Mouse (Mus musculus) midbrain, embryonic 14.5 days (tissue): Measurements from ENCODE around the gene Gpr62. TPM values are rescaled to one million over a fixed set of nuclear protein-coding genes. Genes with fewer than 3 reads are reported as not detected.

Source experiments
- ATAC-seq: fragments of 200-750 bp; cut with Nextera tagmentation; 2 replicates; pipeline ENCODE4 v1.8.0; 2017; ENCODE audit warnings: moderate number of reproducible peaks, moderate library complexity; ENCODE audit not compliant: low FRiP score, low TSS enrichment
- DNase-seq: peaks from one replicate; pipeline ENCODE4 v3.0.0-alpha.2; 2015
- H3K27ac ChIP-seq: fragments of 300-500 bp; sonication (generic); replicated peaks from 2 replicates; pipeline ENCODE4 v1.5.1; 2014; ENCODE audit warnings: mild to moderate bottlenecking, low read depth, low read length, moderate library complexity
- H3K27me3 ChIP-seq: fragments of 300-500 bp; sonication (generic); 2 replicates; pipeline ENCODE4 v1.6.1; 2014; ENCODE audit warnings: low read length, control low read depth, mixed read lengths; ENCODE audit not compliant: control insufficient read depth, insufficient read depth
- H3K36me3 ChIP-seq: fragments of 300-500 bp; sonication (generic); 2 replicates; pipeline ENCODE4 v1.6.1; 2014; ENCODE audit warnings: low read length, control low read depth; ENCODE audit not compliant: control insufficient read depth, insufficient read depth
- H3K4me1 ChIP-seq: fragments of 300-500 bp; sonication (generic); 2 replicates; pipeline ENCODE4 v1.6.1; 2014; ENCODE audit warnings: mild to moderate bottlenecking, antibody characterized with exemption, low read length, control low read depth; ENCODE audit not compliant: control insufficient read depth, insufficient read depth
- H3K4me2 ChIP-seq: fragments of 300-500 bp; sonication (generic); 2 replicates; pipeline ENCODE4 v1.6.1; 2014; ENCODE audit warnings: mild to moderate bottlenecking, low read length, moderate library complexity
- H3K4me3 ChIP-seq: fragments of 300-500 bp; sonication (generic); replicated peaks from 2 replicates; pipeline ENCODE4 v1.5.1; 2014; ENCODE audit warnings: low read depth, low read length
- H3K9ac ChIP-seq: fragments of 300-500 bp; sonication (generic); replicated peaks from 2 replicates; pipeline ENCODE4 v1.6.1; 2014; ENCODE audit warnings: mild to moderate bottlenecking, low read length, moderate library complexity
- H3K9me3 ChIP-seq: fragments of 300-500 bp; sonication (generic); 2 replicates; pipeline ENCODE4 v1.6.1; 2016; ENCODE audit warnings: low read length, control low read depth, mixed read lengths; ENCODE audit not compliant: control insufficient read depth
- WGBS: fragments of 180-500 bp; shearing (Covaris S2); extraction: QIAGEN DNeasy Blood & Tissue Kit; methylation state at CpG from one replicate; pipeline ENCODE4 v1.1.7; 2014; 5-methylcytosine and 5-hydroxymethylcytosine counted together
- polyA plus RNA-seq: library from polyadenylated mRNA; unstranded; fragments of >200 nt; fragmentation: Nextera tagmentation; extraction: Ambion mirVana; gene quantifications from 2 replicates; pipeline ENCODE4 v1.2.1, GENCODE M21; 2014

Gene Gpr62
- polyA plus RNA-seq, 1 experiment from 2014 or later, result 0.93 TPM

DNA sequence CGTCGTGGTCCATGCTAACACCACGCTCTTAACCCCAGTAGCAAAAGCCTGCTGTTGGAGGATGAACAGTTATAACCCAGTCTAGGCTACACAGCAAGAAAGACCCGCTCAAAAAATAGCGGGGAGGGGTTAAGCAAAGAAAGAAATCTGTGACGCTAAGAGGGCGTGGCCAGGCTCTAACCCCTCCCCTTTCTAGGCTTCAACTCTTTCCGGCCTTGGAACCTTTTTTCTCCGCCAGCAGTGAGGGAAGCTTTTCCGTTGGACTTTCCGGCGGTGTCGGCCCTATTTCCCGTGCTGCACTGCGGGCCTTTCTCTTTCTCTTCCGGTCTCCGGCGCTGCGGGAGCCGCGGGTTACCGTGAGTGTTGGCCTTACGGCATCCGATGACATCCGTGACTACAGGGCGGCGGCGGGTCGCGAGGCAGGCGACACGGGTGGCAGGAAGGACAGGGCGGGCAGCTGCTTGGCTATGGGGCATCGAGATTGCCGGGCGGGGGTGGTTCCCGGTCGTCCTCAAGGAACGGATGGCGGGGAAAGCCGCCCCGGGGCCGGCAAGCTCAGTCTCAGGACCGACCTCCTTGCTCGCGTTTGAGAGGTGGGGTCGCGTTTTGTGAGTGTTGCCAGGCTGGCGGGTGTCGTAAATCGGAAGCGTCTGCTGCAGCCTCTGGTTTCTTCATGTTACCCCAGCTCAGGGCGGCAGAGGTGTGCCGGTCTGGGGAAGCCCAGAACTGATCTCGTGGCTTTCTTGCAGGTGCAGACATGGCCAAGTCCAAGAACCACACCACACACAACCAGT, 36.3 kb downstream of the Gpr62 start, which contains the start of gene Rpl29:
Gene Rpl29 (plus strand): TSS at position 234 of the 794 bp plus-strand sequence.
- peak; percentile 92 for ATAC-seq
- no peaks in the 10 kb centered on the region for H3K9me3 ChIP-seq
- WGBS, result under 1% methylated on average over 55 of the region's 55 CpGs
- peaks cover 6% of the 10 kb centered on the region for H3K4me1 ChIP-seq
- peaks cover 35% of the 10 kb centered on the region for H3K36me3 ChIP-seq
- peak; percentile 97 for DNase-seq
- H3K4me3 ChIP-seq, result peak within 1 kb of the TSS; percentile 68
- H3K27me3 ChIP-seq, result no peaks in the 10 kb centered on the region
- H3K27ac ChIP-seq, result peak within 1 kb of the TSS; percentile 93
- H3K9ac ChIP-seq, result peak within 1 kb of the TSS; percentile 88
- H3K4me2 ChIP-seq, result peak within 1 kb of the TSS; percentile 94

DNA sequence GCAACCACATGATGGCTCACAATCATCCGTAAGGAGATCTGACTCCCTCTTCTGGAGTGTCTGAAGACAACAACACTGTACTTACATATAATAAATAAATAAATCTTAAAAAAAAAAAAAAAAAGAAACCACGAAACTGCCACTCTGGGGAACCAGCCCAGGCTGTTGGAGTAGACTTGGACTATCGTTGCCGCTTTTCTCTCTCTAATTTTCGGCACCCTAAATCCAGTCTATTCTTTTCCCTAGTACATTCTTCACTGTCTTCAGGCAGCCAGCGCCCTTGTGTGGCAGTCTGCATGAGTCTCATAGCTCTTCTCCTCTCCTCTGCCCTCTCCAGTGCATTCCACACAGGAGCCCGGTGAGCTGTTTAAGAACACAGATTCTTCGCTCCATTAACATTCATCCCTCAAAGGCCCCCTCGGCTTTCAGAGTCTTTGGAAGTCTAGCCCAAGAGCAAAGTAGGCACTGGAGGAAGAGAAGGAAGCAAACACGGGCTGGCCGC, 37.0 kb downstream of the Gpr62 start:
- WGBS, result 17% methylated on average over 11 of the region's 11 CpGs
- peak; percentile 63 for ATAC-seq

DNA sequence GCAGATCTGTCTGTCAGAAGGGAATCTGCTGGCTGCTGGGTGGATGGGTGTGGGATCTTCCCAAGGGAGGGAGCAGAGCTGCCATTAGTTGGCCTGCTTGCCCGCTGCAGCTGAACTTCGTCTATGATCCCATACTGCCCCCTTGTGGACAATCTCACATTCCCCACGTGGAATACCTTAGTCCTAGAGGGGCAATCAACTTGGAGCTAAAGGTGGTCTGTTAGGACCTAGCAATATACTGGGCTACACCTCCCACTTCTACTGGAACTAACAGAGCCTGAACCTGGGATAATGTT, 43.9 kb downstream of the Gpr62 start:
- no peak overlapping the region for H3K4me3 ChIP-seq

More for the DNA sequence above, 37.0 kb downstream of the Gpr62 start:
- H3K9ac ChIP-seq, result peak overlapping the region; percentile 62
- H3K36me3 ChIP-seq, result peaks cover 30% of the 10 kb centered on the region
- H3K4me1 ChIP-seq, result peaks cover 6% of the 10 kb centered on the region
- peak overlapping the region; percentile 68 for H3K4me3 ChIP-seq
- H3K9me3 ChIP-seq, result no peaks in the 10 kb centered on the region
- H3K27ac ChIP-seq, result peak overlapping the region; percentile 93
- no peaks in the 10 kb centered on the region for H3K27me3 ChIP-seq
- peak overlapping the region; percentile 94 for H3K4me2 ChIP-seq
- DNase-seq, result no peak

DNA sequence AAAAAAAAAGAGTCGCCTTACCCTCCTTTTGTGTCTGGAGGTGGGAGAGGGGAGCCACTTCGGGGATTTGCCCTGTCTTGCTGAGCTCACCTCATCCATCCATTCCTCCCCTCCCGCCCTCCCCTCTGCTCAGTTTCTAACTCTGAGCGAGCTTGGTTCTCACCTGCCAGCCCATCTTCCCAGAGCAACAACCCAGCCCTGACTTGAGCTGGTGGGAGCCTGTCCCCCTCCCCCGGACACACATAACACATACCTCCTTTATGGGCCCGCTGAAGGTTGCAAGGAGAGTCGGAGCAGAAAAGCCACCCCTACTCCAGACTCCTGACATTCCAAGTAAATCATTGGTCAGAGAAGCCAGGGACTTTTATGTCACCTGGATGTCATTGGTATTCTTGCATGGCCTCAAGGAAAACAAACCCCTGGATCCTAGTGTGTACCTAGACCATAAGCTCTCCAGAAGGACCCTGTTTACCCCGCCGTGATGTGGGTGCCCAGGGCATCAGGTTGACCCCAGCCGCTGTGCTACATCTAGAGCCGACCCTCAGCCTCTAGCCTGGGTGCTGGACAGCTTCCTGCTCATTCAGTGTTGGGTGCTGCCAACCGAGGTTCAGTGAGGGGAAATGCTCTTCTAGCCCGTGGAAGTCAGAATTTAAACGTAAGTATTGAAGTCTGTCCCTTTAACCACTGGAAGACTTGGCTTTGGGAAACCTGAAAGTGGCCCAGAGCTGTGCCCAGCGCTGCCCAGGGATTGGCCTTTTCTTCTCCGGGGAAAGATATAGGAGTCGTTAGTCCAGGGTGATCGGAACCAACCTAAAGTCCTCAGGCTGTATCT, 44.5 kb downstream of the Gpr62 start:
- no peaks in the 10 kb centered on the region for H3K9me3 ChIP-seq
- H3K4me3 ChIP-seq, result no peak overlapping the region
- ATAC-seq, result 0 out of 2 replicates have a peak, but pooled peaks have one; percentile 16
- H3K9ac ChIP-seq, result no peak overlapping the region; the same call in 1 of the 2 replicates
- 4% methylated on average over 18 of the region's 18 CpGs for WGBS
- H3K4me2 ChIP-seq, result peak overlapping the region; percentile 41
- H3K36me3 ChIP-seq, result no peaks in the 10 kb centered on the region
- H3K4me1 ChIP-seq, result peaks cover 27% of the 10 kb centered on the region
- no peaks in the 10 kb centered on the region for H3K27me3 ChIP-seq
- DNase-seq, result peak; percentile 24
- H3K27ac ChIP-seq, result peak overlapping the region; percentile 54

More for the DNA sequence above, 43.9 kb downstream of the Gpr62 start:
- H3K27ac ChIP-seq, result no peak overlapping the region
- DNase-seq, result peak; percentile 96
- no peaks in the 10 kb centered on the region for H3K27me3 ChIP-seq
- peak; percentile 51 for ATAC-seq
- H3K9me3 ChIP-seq, result no peaks in the 10 kb centered on the region
- peak overlapping the region; percentile 41 for H3K4me2 ChIP-seq
- WGBS, result 0% methylated on average over 3 of the region's 3 CpGs
- no peak overlapping the region; the same call in 1 of the 2 replicates for H3K9ac ChIP-seq
- H3K4me1 ChIP-seq, result peaks cover 27% of the 10 kb centered on the region
- no peaks in the 10 kb centered on the region for H3K36me3 ChIP-seq

DNA sequence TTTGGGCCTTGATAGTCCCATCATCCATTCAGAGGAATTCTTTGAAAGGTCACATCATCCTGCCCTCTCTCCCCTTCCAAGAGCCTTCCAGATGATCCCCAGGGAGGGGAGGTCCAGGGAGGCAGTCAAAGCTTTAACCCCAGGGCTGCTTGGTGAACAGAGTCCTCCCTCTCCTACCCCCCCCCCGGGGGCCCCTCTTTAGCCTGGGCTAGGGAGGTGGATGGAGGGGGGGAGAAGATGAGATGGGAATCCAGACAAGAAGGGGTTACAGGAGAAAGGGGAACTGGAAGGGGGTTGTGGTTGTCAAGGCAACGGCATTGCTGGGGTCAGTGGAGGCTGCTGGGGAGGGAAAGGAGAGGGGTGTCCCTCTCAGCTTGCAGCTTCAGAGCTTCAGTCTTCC, 45.1 kb downstream of the Gpr62 start:
- Histone ChIP-seq H3K27me3 (no peaks in the 10 kb centered on the region), H3K9ac (no peak overlapping the region; the same call in 1 of the 2 replicates), H3K4me3 (no peak overlapping the region), H3K4me2 (peak overlapping the region; percentile 41), H3K27ac (peak overlapping the region; percentile 54), H3K36me3 (no peaks in the 10 kb centered on the region), H3K9me3 (no peaks in the 10 kb centered on the region), H3K4me1 (peaks cover 27% of the 10 kb centered on the region)
- WGBS, result 0% methylated on average over 2 of the region's 2 CpGs
- DNase-seq, result peak; percentile 58
- ATAC-seq, result no peak

DNA sequence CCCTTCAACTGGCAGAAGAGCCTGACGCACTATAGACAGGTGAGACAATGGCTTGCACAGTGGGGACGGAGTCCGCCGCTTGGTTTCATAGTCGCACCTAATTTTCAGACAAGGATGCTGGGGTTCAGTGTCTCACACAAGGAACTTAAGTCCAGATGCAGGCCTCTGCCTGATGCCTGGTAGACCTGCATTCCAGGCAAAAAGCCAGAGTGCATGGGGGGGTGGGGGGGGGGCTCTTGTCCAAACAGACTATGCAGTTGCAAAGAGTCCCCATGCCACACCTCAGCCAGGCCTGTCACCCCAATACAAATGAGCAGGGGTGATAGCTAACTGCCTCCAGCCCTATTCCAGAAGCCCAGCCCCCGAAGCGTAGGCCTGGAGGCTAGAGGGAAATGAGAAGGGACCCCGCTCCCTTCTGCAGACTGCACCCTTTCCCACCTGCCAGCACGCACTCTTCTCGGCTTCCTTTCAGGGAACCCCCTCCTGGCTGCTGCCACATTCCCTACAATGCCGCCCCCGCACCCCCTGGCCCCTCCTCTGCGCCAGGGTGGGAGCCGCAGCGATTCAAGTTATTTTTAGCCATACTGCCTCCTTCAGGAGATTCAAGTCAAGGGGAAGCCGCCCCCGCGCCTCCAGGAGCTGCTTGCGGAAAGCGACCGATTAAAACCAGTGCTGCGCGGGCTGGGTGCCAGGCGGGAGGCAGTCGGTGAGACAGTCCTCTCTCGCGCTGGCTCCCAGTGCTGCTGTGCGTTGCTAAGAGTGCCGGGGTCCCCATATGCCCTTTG, 47.7 kb downstream of the Gpr62 start:
- Histone ChIP-seq H3K27me3 (no peaks in the 10 kb centered on the region), H3K9me3 (no peaks in the 10 kb centered on the region), H3K27ac (peak overlapping the region; percentile 49), H3K4me3 (peak overlapping the region; percentile 22), H3K9ac (peak overlapping the region; percentile 50), H3K4me2 (peak overlapping the region; percentile 57), H3K36me3 (no peaks in the 10 kb centered on the region), H3K4me1 (peaks cover 27% of the 10 kb centered on the region)
- DNase-seq (peak; percentile 88), ATAC-seq (peak; percentile 43; the same call in 1 of the 2 replicates)
- 14% methylated on average over 29 of the region's 29 CpGs for WGBS

DNA sequence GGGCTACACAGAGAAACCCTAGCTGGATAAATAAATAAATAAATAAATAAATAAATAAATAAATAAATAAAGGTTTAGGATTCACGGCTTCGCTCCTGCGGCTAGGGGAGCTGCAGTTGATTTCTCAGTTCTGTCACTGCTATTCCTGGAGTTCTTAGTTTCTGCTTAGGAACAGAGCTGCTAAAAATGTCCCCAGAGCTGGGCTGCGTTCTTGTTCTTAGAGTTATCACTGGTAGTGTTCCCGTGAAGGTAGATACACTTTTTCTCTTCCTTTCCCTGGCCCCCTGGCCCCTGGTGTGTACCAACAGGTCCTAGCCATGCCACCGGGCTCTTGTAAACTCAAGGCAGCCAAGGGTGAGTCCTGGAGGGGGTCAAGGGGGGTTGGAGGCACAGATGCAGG, 48.9 kb downstream of the Gpr62 start:
- Histone ChIP-seq H3K27ac (no peak overlapping the region), H3K4me2 (no peak overlapping the region), H3K9ac (no peak overlapping the region), H3K27me3 (no peaks in the 10 kb centered on the region), H3K9me3 (no peaks in the 10 kb centered on the region), H3K4me1 (peaks cover 27% of the 10 kb centered on the region), H3K4me3 (no peak overlapping the region), H3K36me3 (no peaks in the 10 kb centered on the region)
- DNase-seq (no peak), ATAC-seq (no peak)
- 91% methylated on average over 6 of the region's 6 CpGs for WGBS
